Mouse (Mus musculus) CH12.LX (cell line): ENCODE data around the gene Ccser1. TPM values are rescaled to one million over a fixed set of nuclear protein-coding genes. Genes with fewer than 3 reads are reported as not detected.

Source experiments
- DNase-seq: peaks from one replicate; pipeline ENCODE4 v3.0.0-alpha.2; 2013; ENCODE audit errors: extremely low read depth
- H3K27ac ChIP-seq: 2 replicates; pipeline ENCODE4 v1.5.1; 2012; ENCODE audit warnings: low read depth, mild to moderate bottlenecking, control low read depth, moderate library complexity; ENCODE audit not compliant: insufficient read depth
- H3K27me3 ChIP-seq: replicated peaks from 2 replicates; pipeline ENCODE3; 2012; ENCODE audit warnings: inconsistent platforms
- H3K36me3 ChIP-seq, 2 experiments: replicated peaks in 1 of 2; 2 replicates each; pipeline versions ENCODE3 to v1.6.1; 2012; ENCODE audit warnings: inconsistent platforms in 1 of 2, low read length in 1 of 2, mild to moderate bottlenecking in 1 of 2, mixed read lengths in 1 of 2, moderate library complexity in 1 of 2; ENCODE audit not compliant: control insufficient read depth in 1 of 2, insufficient read depth in 1 of 2
- H3K4me1 ChIP-seq, 2 experiments: 2 replicates each; pipeline ENCODE4 v1.6.1; 2012; ENCODE audit warnings: inconsistent platforms in 1 of 2, moderate library complexity in 1 of 2; ENCODE audit not compliant: insufficient read depth in 2 of 2, control insufficient read depth in 1 of 2
- H3K4me2 ChIP-seq: 2 replicates; pipeline ENCODE4 v1.6.1; 2012; ENCODE audit warnings: low read depth, mild to moderate bottlenecking, control low read depth; ENCODE audit not compliant: poor library complexity, insufficient read depth, severe bottlenecking
- H3K4me3 ChIP-seq, 3 experiments: fragments of 150-350 bp in 1 of 3; sonication (generic) in 1 of 3; replicated peaks in 1 of 3; 2 replicates each; pipeline versions ENCODE3 to v1.5.1; 2011 to 2012; ENCODE audit warnings: low read depth in 2 of 3, low read length in 2 of 3, mild to moderate bottlenecking in 2 of 3, moderate library complexity in 2 of 3, control low read depth in 1 of 3, improper control_type of control experiment in 1 of 3, inconsistent platforms in 1 of 3, mixed read lengths in 1 of 3; ENCODE audit not compliant: poor library complexity in 1 of 3
- H3K79me2 ChIP-seq: replicated peaks from 2 replicates; pipeline ENCODE4 v1.6.1; 2012; ENCODE audit warnings: mild to moderate bottlenecking, moderate library complexity; ENCODE audit not compliant: control insufficient read depth, poor library complexity, insufficient read depth, severe bottlenecking; ENCODE audit errors: extremely low read depth
- H3K9ac ChIP-seq: 2 replicates; pipeline ENCODE4 v1.6.1; 2012; ENCODE audit warnings: low read depth, mild to moderate bottlenecking, control low read depth, moderate library complexity; ENCODE audit not compliant: insufficient read depth
- H3K9me3 ChIP-seq: replicated peaks from 2 replicates; pipeline ENCODE3; 2012; ENCODE audit warnings: low read length, inconsistent platforms, mixed read lengths
- BHLHE40 ChIP-seq: IDR thresholded peaks from 2 replicates; pipeline ENCODE4 v1.6.1; 2011; ENCODE audit warnings: mild to moderate bottlenecking, low read depth, low read length, improper control_type of control experiment
- E2F4 ChIP-seq: IDR thresholded peaks from 2 replicates; pipeline ENCODE4 v1.6.1; 2011; ENCODE audit warnings: low read depth, low read length, improper control_type of control experiment; ENCODE audit not compliant: insufficient replicate concordance
- ELF1 ChIP-seq: IDR thresholded peaks from 2 replicates; pipeline ENCODE4 v1.6.1; 2014; ENCODE audit warnings: low read depth, mild to moderate bottlenecking, inconsistent platforms, low read length, improper control_type of control experiment
- EP300 ChIP-seq: IDR thresholded peaks from 2 replicates; pipeline ENCODE4 v1.6.1; 2011; ENCODE audit warnings: low read length, improper control_type of control experiment
- ETS1 ChIP-seq: conservative IDR thresholded peaks from 2 replicates; pipeline ENCODE4 v1.6.1; 2012; ENCODE audit warnings: low read depth, mild to moderate bottlenecking, inconsistent platforms, low read length, improper control_type of control experiment, moderate library complexity
- IRF4 ChIP-seq: IDR thresholded peaks from 2 replicates; pipeline ENCODE4 v1.6.1; 2014; ENCODE audit warnings: low read depth, mild to moderate bottlenecking, inconsistent platforms, low read length, improper control_type of control experiment
- JUND ChIP-seq: conservative IDR thresholded peaks from 2 replicates; pipeline ENCODE4 v1.6.1; 2011; ENCODE audit warnings: low read depth, low read length, improper control_type of control experiment
- KAT2A ChIP-seq: IDR thresholded peaks from 2 replicates; pipeline ENCODE4 v1.6.1; 2012; ENCODE audit warnings: low read length, improper control_type of control experiment, inconsistent platforms; ENCODE audit not compliant: insufficient replicate concordance
- MAX ChIP-seq: IDR thresholded peaks from 2 replicates; pipeline ENCODE4 v1.6.1; 2011; ENCODE audit warnings: low read length, improper control_type of control experiment
- MAZ ChIP-seq: IDR thresholded peaks from 2 replicates; pipeline ENCODE4 v1.6.1; 2012; ENCODE audit warnings: low read depth, mild to moderate bottlenecking, inconsistent platforms, low read length, improper control_type of control experiment, moderate library complexity
- MYC ChIP-seq: IDR thresholded peaks from 2 replicates; pipeline ENCODE4 v1.6.1; 2011; ENCODE audit warnings: low read depth, mild to moderate bottlenecking, improper control_type of control experiment, low read length
- NELFE ChIP-seq: IDR thresholded peaks from 2 replicates; pipeline ENCODE4 v1.6.1; 2011; ENCODE audit warnings: low read depth, low read length, improper control_type of control experiment
- NRF1 ChIP-seq: IDR thresholded peaks from 2 replicates; pipeline ENCODE4 v1.6.1; 2014; ENCODE audit warnings: low read depth, mild to moderate bottlenecking, inconsistent platforms, low read length, improper control_type of control experiment, moderate library complexity
- POLR2A ChIP-seq: IDR thresholded peaks from 2 replicates; pipeline ENCODE4 v1.6.1; 2011; ENCODE audit warnings: low read depth, mild to moderate bottlenecking, improper control_type of control experiment, low read length
- RCOR1 ChIP-seq: conservative IDR thresholded peaks from 2 replicates; pipeline ENCODE4 v1.6.1; 2012; ENCODE audit warnings: low read depth, mild to moderate bottlenecking, inconsistent platforms, low read length, improper control_type of control experiment
- TCF12 ChIP-seq: IDR thresholded peaks from 2 replicates; pipeline ENCODE4 v1.6.1; 2014; ENCODE audit warnings: low read depth, mild to moderate bottlenecking, inconsistent platforms, low read length, improper control_type of control experiment
- UBTF ChIP-seq: IDR thresholded peaks from 2 replicates; pipeline ENCODE4 v1.6.1; 2012; ENCODE audit warnings: low read depth, mild to moderate bottlenecking, inconsistent platforms, low read length, improper control_type of control experiment, moderate library complexity
- ZKSCAN1 ChIP-seq: IDR thresholded peaks from 2 replicates; pipeline ENCODE4 v1.6.1; 2012; ENCODE audit warnings: low read depth, inconsistent platforms, low read length, improper control_type of control experiment, borderline replicate concordance
- ZNF384 ChIP-seq: IDR thresholded peaks from 2 replicates; pipeline ENCODE4 v1.6.1; 2012; ENCODE audit warnings: low read depth, low read length, improper control_type of control experiment, inconsistent platforms
- dilution Hi-C: fragments of 300-500 bp; cut with MboI; formaldehyde crosslinking; loops from 2 replicates; pipeline ENCODE4 v1.14.3; 2020; ENCODE audit warnings: low sequenced_read_pairs; ENCODE audit not compliant: extremely low pct_unique_long_range_greater_than_20kb, extremely low pct_ligation_motif_present
- in situ Hi-C: fragments of 300-500 bp; cut with MboI; formaldehyde crosslinking; loops from 3 replicates; pipeline ENCODE4 v1.14.3; 2019; ENCODE audit warnings: low sequenced_read_pairs, low pct_ligation_motif_present, low pct_unique_long_range_greater_than_20kb, mixed read lengths
- polyA plus RNA-seq: library from polyadenylated mRNA; unstranded; fragments of >175 nt; gene quantifications from 2 replicates; pipeline ENCODE4 v1.2.1, GENCODE M21; 2012; ENCODE audit warnings: low read depth; ENCODE audit not compliant: insufficient read length
- total RNA-seq, 2 experiments: library from RNA; depleted of rRNA; stranded (reverse); fragments of 300-350 nt in 1 of 2; fragments of >200 nt in 1 of 2; gene quantifications; 2 replicates each; pipeline ENCODE4 v1.2.3; 2012 to 2014

Gene Ccser1
- total and polyA plus RNA-seq, 3 experiments: not detected

- H3K4me1 ChIP-seq: no peaks in the 10 kb centered on the region
- H3K27ac ChIP-seq: no peak overlapping the region
- H3K9me3 ChIP-seq: peaks cover 46% of the 10 kb centered on the region
- TF ChIP-seq NRF1: no peak
- TF ChIP-seq MAX: no peak
- TF ChIP-seq IRF4: no peak
- TF ChIP-seq TCF12: no peak
- no peak for TF ChIP-seq RCOR1
- no peak for TF ChIP-seq E2F4
- TF ChIP-seq UBTF: no peak
- TF ChIP-seq ZNF384: no peak
- TF ChIP-seq ELF1: no peak
- TF ChIP-seq EP300: no peak
- no peak for TF ChIP-seq POLR2A
- no peak for TF ChIP-seq NELFE
- TF ChIP-seq JUND: no peak
- no peak for TF ChIP-seq ETS1
- H3K79me2 ChIP-seq: no peaks in the 10 kb centered on the region
- dilution Hi-C loops (no loop called here), in situ Hi-C loops (no loop called here)
- H3K27me3 ChIP-seq: no peaks in the 10 kb centered on the region
- no peak for DNase-seq
- H3K4me3 ChIP-seq: no peak overlapping the region
- H3K9ac ChIP-seq: no peak overlapping the region
- no peak overlapping the region for H3K4me2 ChIP-seq
- H3K36me3 ChIP-seq: no peaks in the 10 kb centered on the region
Observed at GRCm38 (mm10) chr6:61162117-61162516, 18.0 kb upstream of the Ccser1 start.

DNA sequence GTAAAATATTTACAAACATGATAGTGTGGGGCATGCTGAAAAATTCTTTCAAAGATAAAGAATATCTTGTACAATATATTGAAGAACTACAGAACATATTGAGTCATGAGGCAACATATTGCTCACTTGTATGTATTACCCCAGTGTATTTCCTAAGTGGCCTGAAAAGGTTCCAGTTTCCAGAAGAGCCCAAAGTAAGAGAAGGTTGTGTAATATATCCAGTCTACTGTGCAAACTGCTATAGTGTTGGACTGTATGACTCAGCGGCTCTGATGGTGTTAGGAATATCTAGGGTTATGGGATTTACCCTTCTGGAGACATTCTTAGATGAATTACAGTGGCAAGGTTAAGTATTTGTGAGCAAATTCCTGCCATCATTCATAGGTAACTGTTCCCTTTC, 13.2 kb upstream of the Ccser1 start:
- Histone ChIP-seq H3K36me3 (no peaks in the 10 kb centered on the region), H3K4me2 (no peak overlapping the region), H3K4me3 (no peak overlapping the region), H3K79me2 (no peaks in the 10 kb centered on the region), H3K9me3 (peaks cover 46% of the 10 kb centered on the region), H3K27me3 (no peaks in the 10 kb centered on the region), H3K27ac (no peak overlapping the region), H3K9ac (no peak overlapping the region), H3K4me1 (no peaks in the 10 kb centered on the region)
- in situ Hi-C loops: no loop called here
- dilution Hi-C loops: no loop called here
- TF ChIP-seq MAZ: no peak
- TF ChIP-seq RCOR1: no peak
- no peak for TF ChIP-seq ZKSCAN1
- TF ChIP-seq NRF1: no peak
- no peak for TF ChIP-seq JUND
- TF ChIP-seq BHLHE40: no peak
- TF ChIP-seq MYC: no peak
- no peak for TF ChIP-seq KAT2A
- no peak for DNase-seq
